Mouse (Mus musculus): ENCODE data around the gene Spag9. TPM values are rescaled to one million over a fixed set of nuclear protein-coding genes. Genes with fewer than 3 reads are reported as not detected.

The Spag9 gene
- total RNA-seq, 1 experiment from 2014 or later = 87.9 TPM

DNA sequence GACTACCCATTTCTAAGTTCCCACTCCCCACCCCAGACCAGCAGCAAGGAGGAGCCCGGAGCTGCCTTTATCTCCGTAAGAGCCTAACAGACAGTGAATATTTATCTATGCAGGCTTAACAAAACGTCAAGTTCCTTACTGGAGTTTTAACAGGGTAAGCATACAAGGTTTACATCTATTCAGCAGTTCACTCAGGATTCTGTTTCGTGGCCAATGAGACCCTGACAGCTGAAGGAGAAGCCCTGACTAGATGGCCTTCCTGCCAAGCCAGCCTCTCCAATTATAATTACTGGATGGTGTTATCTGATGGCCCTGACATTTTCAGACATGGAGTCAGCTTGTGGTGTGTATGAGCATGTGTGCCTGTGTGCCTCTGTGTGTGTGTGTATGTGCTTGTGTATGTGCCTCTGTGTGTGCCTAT lies 177.8 kb downstream of the Spag9 start:
- ATAC-seq (replicated peaks; ENCODE audit: low read depth, poor library complexity, severe bottlenecking) = peak; percentile 42; the same call in 1 of the 2 replicates

DNA sequence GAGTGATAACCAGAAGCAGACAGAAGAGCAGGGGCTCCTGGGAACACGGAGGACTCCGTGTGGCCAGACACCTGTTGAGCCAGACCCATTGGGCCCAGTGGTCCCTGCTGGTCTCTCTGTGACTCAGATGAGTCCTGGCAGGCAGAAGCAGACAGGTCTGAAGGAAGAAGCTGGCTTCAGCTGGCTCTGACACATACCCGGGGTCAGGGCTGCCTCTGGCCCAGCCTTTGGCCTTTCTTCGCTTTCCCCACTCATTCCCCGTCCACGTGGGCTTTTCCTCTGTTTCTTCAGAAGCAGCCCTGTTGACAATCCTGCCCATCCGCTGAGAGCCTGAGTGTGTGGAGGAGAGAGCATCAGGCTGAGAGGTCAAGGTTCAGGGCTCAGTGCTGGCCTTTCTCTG lies 179.4 kb downstream of the Spag9 start:
- no peak for ATAC-seq (replicated peaks; ENCODE audit: low read depth, poor library complexity, severe bottlenecking)

Other genes starting within 250 kb of the Spag9 start
- 64.0 and 71.8 TPM in 2 replicates for gene Utp18, start 110.3 kb upstream of the Spag9 start, total RNA-seq (2017)
- gene Mbtd1, start 110.2 kb upstream of the Spag9 start, total RNA-seq (2017) = 65.0 and 66.7 TPM in 2 replicates
- 172 and 252 TPM in 2 replicates for gene Nme2, start 39.8 kb upstream of the Spag9 start, total RNA-seq (2017)
- not detected in 2 replicates for gene Gm20390, start 27.8 kb upstream of the Spag9 start, total RNA-seq (2017)
- gene Nme1, start 27.6 kb upstream of the Spag9 start, total RNA-seq (2017) = 108 and 121 TPM in 2 replicates
- 8.6 and 10.3 TPM in 2 replicates for gene Tob1, start 215.4 kb downstream of the Spag9 start, total RNA-seq (2017)
- gene Wfikkn2, start 249.9 kb downstream of the Spag9 start, total RNA-seq (2017) = 0.41 and 0.58 TPM in 2 replicates

Measured in common myeloid progenitor, adult 5-6 weeks (primary cell).